Mouse (Mus musculus) spleen, postnatal 4 days (tissue): Measurements from ENCODE around the gene Dus4l.
"Not testable (repeated sequence)": the region's sequence is repeated elsewhere in the genome, so short reads cannot be mapped to it uniquely, and the experiment has no call there.

Experiments
- DNase-seq, 2 experiments: peaks; one replicate each; pipeline ENCODE4 v3.0.0; 2022; ENCODE audit warnings: low spot score in 2 of 2

The Dus4l gene

GRCm38 (mm10) chr12:31654197-31654964 lies at the start of gene Dus4l, which contains the start of gene Cog5:
Gene Dus4l (minus strand): TSS chr12:31654826.
Gene Cog5 (plus strand): TSS chr12:31654869.
- DNase-seq = peak; percentile 95 to 98

- DNase-seq = no peak
These were observed 49.3 kb upstream of the Dus4l start for GRCm38 (mm10) chr12:31703904-31704303.

GRCm38 (mm10) chr12:31701411-31701810 lies 46.8 kb upstream of the Dus4l start:
- no peak for DNase-seq

- DNase-seq = no peak
These were observed 46.2 kb upstream of the Dus4l start for GRCm38 (mm10) chr12:31700623-31701347.

- DNase-seq = no peak
These were observed 38.7 kb upstream of the Dus4l start for GRCm38 (mm10) chr12:31693278-31693677.

GRCm38 (mm10) chr12:31686679-31687078 lies 32.1 kb upstream of the Dus4l start:
- DNase-seq = no peak

- DNase-seq = peak in 1 of 2 experiments; percentile 48
These were observed 12.6 kb upstream of the Dus4l start for GRCm38 (mm10) chr12:31667187-31667586.

GRCm38 (mm10) chr12:31665999-31666398 lies 11.4 kb upstream of the Dus4l start:
- DNase-seq = peak in 1 of 2 experiments; percentile 22

- DNase-seq = peak in 1 of 2 experiments; percentile 13
These were observed 2.2 kb upstream of the Dus4l start for GRCm38 (mm10) chr12:31656841-31657240.

- DNase-seq = no peak
These were observed 395 bp upstream of the Dus4l start for GRCm38 (mm10) chr12:31654965-31655477.

GRCm38 (mm10) chr12:31653611-31654010 lies 1.0 kb downstream of the Dus4l start:
- DNase-seq = peak in 1 of 2 experiments; percentile 20

- DNase-seq = no peak
These were observed 19.4 kb downstream of the Dus4l start for GRCm38 (mm10) chr12:31635240-31635607.

GRCm38 (mm10) chr12:31634343-31635239 lies 20.0 kb downstream of the Dus4l start, which contains the start of gene Bcap29:
Gene Bcap29 (minus strand): TSS chr12:31634658.
- DNase-seq = peak; percentile 79 to 90

- peak; percentile 26 to 71 for DNase-seq
These were observed 20.7 kb downstream of the Dus4l start for GRCm38 (mm10) chr12:31633970-31634342.

GRCm38 (mm10) chr12:31628396-31628795 lies 26.2 kb downstream of the Dus4l start:
- DNase-seq = not testable (repeated sequence)

GRCm38 (mm10) chr12:31625016-31625415 lies 29.6 kb downstream of the Dus4l start:
- no peak for DNase-seq

- DNase-seq = no peak
These were observed 34.5 kb downstream of the Dus4l start for GRCm38 (mm10) chr12:31620106-31620505.

- no peak for DNase-seq
These were observed 41.3 kb downstream of the Dus4l start for GRCm38 (mm10) chr12:31613353-31613752.

GRCm38 (mm10) chr12:31608138-31608537 lies 46.5 kb downstream of the Dus4l start:
- no peak for DNase-seq

- no peak for DNase-seq
These were observed 49.7 kb downstream of the Dus4l start for GRCm38 (mm10) chr12:31604894-31605293.

- DNase-seq = no peak
These were observed 51.0 kb downstream of the Dus4l start for GRCm38 (mm10) chr12:31603586-31603985.

- DNase-seq = no peak
These were observed 60.3 kb downstream of the Dus4l start for GRCm38 (mm10) chr12:31594296-31594695.
